ENCODE assay signal across 22 mouse cellular contexts in genomic region chr11:68905665-68906460, GRCm38 (mm10). TPM values are rescaled to one million over a fixed set of nuclear protein-coding genes. Genes with fewer than 3 reads are reported as not detected.
A peak's percentile ranks its signal among the peaks of the same experiment; 100 is the strongest.
DNase-seq lines count a peak whose midpoint lies in the region; ATAC-seq and TF ChIP-seq lines count a peak whose summit lies in the region.
"Had no signal": no experiment of that assay in that cellular context is flagged by ENCODE, and none has a peak within 500 bp of the region (broad histone marks: within the 10 kb centered on the region; RNA-seq: fewer than 3 reads in every experiment).

No protein-coding gene starts in this region.

- intact Hi-C loops in gastrocnemius, adult 2 months (cut with DNase I): loop anchor here (2.0 kb wide), 1 partner anchor 77 kb away; no protein-coding TSS in a partner anchor

- no peak for ATAC-seq in limb, embryonic 12.5 days (ENCODE audit: insufficient number of reproducible peaks, insufficient read depth, low FRiP score, low TSS enrichment, low read depth)
- no peak for ATAC-seq in limb, embryonic 14.5 days (ENCODE audit: low FRiP score, low read depth)
- ATAC-seq: forebrain, embryonic 15.5 days had no signal

- peak overlapping the region; percentile 41; the same call in 1 of the 2 replicates for H3K27ac ChIP-seq in gastrocnemius, adult 2 months
- H3K27ac ChIP-seq in limb, embryonic 12.5 days: peak overlapping the region; percentile 25; the same call in 1 of the 2 replicates
- no peak overlapping the region for H3K27ac ChIP-seq in limb, embryonic 10.5 days
- 0 out of 2 replicates have a peak overlapping the region, but pooled peaks have one; percentile 33 for H3K27ac ChIP-seq in limb, embryonic 14.5 days (replicated peaks; ENCODE audit: low read depth, low read length)
- H3K27ac ChIP-seq: forebrain, embryonic 15.5 days; liver, embryonic 14.5 days; neural tube, embryonic 12.5 days had no signal

- 91% methylated on average over 9 of the region's 9 CpGs for WGBS in limb, embryonic 12.5 days
- 91% methylated on average over 9 of the region's 9 CpGs for WGBS in limb, embryonic 10.5 days
- 82% methylated on average over 9 of the region's 9 CpGs for WGBS in limb, embryonic 14.5 days

- TF ChIP-seq POLR2A in limb, embryonic 14.5 days (IDR thresholded peaks at IDR 0.05; ENCODE audit: borderline replicate concordance, extremely low read depth, insufficient read depth, insufficient read length): no peak

- no peak for DNase-seq in gastrocnemius, adult 2 months
- DNase-seq in gastrocnemius, postnatal 4 days (ENCODE audit: low spot score in 2 of 2): no peak
- DNase-seq in limb, embryonic 10.5 days (ENCODE audit: low spot score): no peak
- DNase-seq in NIH3T3 (ENCODE audit: low read depth): peak; percentile 15
- no peak for DNase-seq in limb, embryonic 14.5 days (ENCODE audit: low spot score)
- no peak for DNase-seq in urinary bladder, postnatal 10 days (ENCODE audit: low spot score)
- no peak for DNase-seq in left cerebral cortex, adult 9 months (ENCODE audit: low spot score in 2 of 2)
- DNase-seq: cerebellum, adult 9-11 months; layer of hippocampus, adult 9-11 months; lung, postnatal 14 days; spleen, adult 18-20 months; thymus, postnatal 14 days had no signal

- H3K36me3 ChIP-seq in limb, embryonic 12.5 days: peaks cover 51% of the 10 kb centered on the region
- H3K36me3 ChIP-seq in limb, embryonic 10.5 days: peaks cover 53% of the 10 kb centered on the region
- H3K36me3 ChIP-seq in limb, embryonic 14.5 days (ENCODE audit: control insufficient read depth, insufficient read depth, low read length): peaks cover 39% of the 10 kb centered on the region

- peaks cover 7% of the 10 kb centered on the region; the same call in 1 of the 2 replicates for H3K4me1 ChIP-seq in limb, embryonic 12.5 days (replicated peaks)
- H3K4me1 ChIP-seq in limb, embryonic 10.5 days: peaks cover 18% of the 10 kb centered on the region
- peaks cover 4% of the 10 kb centered on the region; the same call in 1 of the 2 replicates for H3K4me1 ChIP-seq in limb, embryonic 14.5 days (ENCODE audit: control insufficient read depth, insufficient read depth, low read length)

- H3K9ac ChIP-seq in limb, embryonic 12.5 days (replicated peaks): no peak overlapping the region
- no peak overlapping the region for H3K9ac ChIP-seq in limb, embryonic 14.5 days (ENCODE audit: low read depth, low read length, severe bottlenecking)
- H3K9ac ChIP-seq: forebrain, embryonic 15.5 days; heart, embryonic 12.5 days; liver, embryonic 14.5 days; neural tube, embryonic 12.5 days; stomach, embryonic 15.5 days had no signal

- H3K27me3 ChIP-seq in limb, embryonic 12.5 days: no peaks in the 10 kb centered on the region
- no peaks in the 10 kb centered on the region for H3K27me3 ChIP-seq in limb, embryonic 10.5 days (ENCODE audit: low read depth, poor library complexity, severe bottlenecking)
- no peaks in the 10 kb centered on the region for H3K27me3 ChIP-seq in limb, embryonic 14.5 days (ENCODE audit: control insufficient read depth, insufficient read depth, low read length)
- H3K27me3 ChIP-seq: forebrain, embryonic 15.5 days; heart, embryonic 12.5 days; neural tube, embryonic 12.5 days; stomach, embryonic 15.5 days had no signal

- H3K4me3 ChIP-seq in gastrocnemius, adult 2 months: no peak overlapping the region
- no peak overlapping the region for H3K4me3 ChIP-seq in limb, embryonic 12.5 days (replicated peaks)
- no peak overlapping the region for H3K4me3 ChIP-seq in limb, embryonic 10.5 days
- no peak overlapping the region for H3K4me3 ChIP-seq in limb, embryonic 14.5 days (replicated peaks; ENCODE audit: low read length)
- H3K4me3 ChIP-seq: forebrain, embryonic 15.5 days; heart, embryonic 12.5 days; megakaryocyte, embryonic 14.5 days; neural tube, embryonic 12.5 days; stomach, embryonic 15.5 days had no signal

- no peak for TF ChIP-seq CTCF in gastrocnemius, adult 2 months (IDR thresholded peaks at IDR 0.05)

- H3K9me3 ChIP-seq in limb, embryonic 12.5 days: no peaks in the 10 kb centered on the region
- H3K9me3 ChIP-seq in limb, embryonic 10.5 days (replicated peaks): no peaks in the 10 kb centered on the region
- H3K9me3 ChIP-seq in limb, embryonic 14.5 days (ENCODE audit: control insufficient read depth, low read length): no peaks in the 10 kb centered on the region
- H3K9me3 ChIP-seq: forebrain, embryonic 15.5 days; heart, embryonic 12.5 days; megakaryocyte, embryonic 14.5 days; neural tube, embryonic 12.5 days; stomach, embryonic 15.5 days had no signal

- no peak overlapping the region for H3K4me2 ChIP-seq in limb, embryonic 12.5 days
- H3K4me2 ChIP-seq in limb, embryonic 14.5 days (replicated peaks; ENCODE audit: low read depth, low read length, severe bottlenecking): no peak overlapping the region
- H3K4me2 ChIP-seq: forebrain, embryonic 15.5 days; heart, embryonic 12.5 days; neural tube, embryonic 12.5 days; stomach, embryonic 15.5 days had no signal

RNA-seq across cellular contexts. Expression of gene Rpl26, which starts 4.5 kb away (rescaled TPM):
- 100 to 1,000 TPM; 606 to 729 TPM for total RNA-seq in gastrocnemius, adult 2 months (2021)
- total RNA-seq in gastrocnemius, postnatal 4 days (2021): 1,000 to 10,000 TPM; 1,219 to 1,338 TPM
- 1,086 and 1,101 TPM in 2 replicates for polyA plus RNA-seq in limb, embryonic 12.5 days (2016; fragmentation: Nextera tagmentation; extraction: Ambion mirVana)
- polyA plus RNA-seq in limb, embryonic 10.5 days (2016; fragmentation: Nextera tagmentation; extraction: Ambion mirVana): 1,058 and 1,266 TPM in 2 replicates
- polyA plus RNA-seq in limb, embryonic 14.5 days (2012; rRNA removed): 2,303 and 3,506 TPM in 2 replicates
- 1,158 and 1,230 TPM in 2 replicates for polyA plus RNA-seq in limb, embryonic 14.5 days (2014; fragmentation: Nextera tagmentation; extraction: Ambion mirVana)

RNA-seq across cellular contexts. Expression of gene Rnf222, which starts 17.5 kb away (rescaled TPM):
- not detected for total RNA-seq in gastrocnemius, adult 2 months (2021)
- under 1 TPM in 1 of 2 experiments, not detected in 1; 0.07 TPM for total RNA-seq in gastrocnemius, postnatal 4 days (2021)
- 0.05 TPM in 1 of 2 replicates, not detected in the other for polyA plus RNA-seq in limb, embryonic 12.5 days (2016; fragmentation: Nextera tagmentation; extraction: Ambion mirVana)
- 0.04 and 0.09 TPM in 2 replicates for polyA plus RNA-seq in limb, embryonic 10.5 days (2016; fragmentation: Nextera tagmentation; extraction: Ambion mirVana)
- polyA plus RNA-seq in limb, embryonic 14.5 days (2012; rRNA removed): 0.45 and 0.58 TPM in 2 replicates
- 0.32 and 0.89 TPM in 2 replicates for polyA plus RNA-seq in limb, embryonic 14.5 days (2014; fragmentation: Nextera tagmentation; extraction: Ambion mirVana)
- total RNA-seq: left cerebral cortex, postnatal 14 days had no signal
- polyA plus RNA-seq: forebrain, embryonic 15.5 days; hindbrain, embryonic 11.5 days; midbrain, postnatal 0 days had no signal

RNA-seq across cellular contexts. Expression of gene Odf4, which starts 21.0 kb away (rescaled TPM):
- total RNA-seq in gastrocnemius, adult 2 months (2021): not detected
- total RNA-seq in gastrocnemius, postnatal 4 days (2021): not detected
- polyA plus RNA-seq in limb, embryonic 12.5 days (2016; fragmentation: Nextera tagmentation; extraction: Ambion mirVana): not detected in 2 replicates
- not detected in 2 replicates for polyA plus RNA-seq in limb, embryonic 10.5 days (2016; fragmentation: Nextera tagmentation; extraction: Ambion mirVana)
- 0.09 TPM in 1 of 2 replicates, not detected in the other for polyA plus RNA-seq in limb, embryonic 14.5 days (2012; rRNA removed)
- polyA plus RNA-seq in limb, embryonic 14.5 days (2014; fragmentation: Nextera tagmentation; extraction: Ambion mirVana): not detected in 2 replicates
- polyA plus RNA-seq: heart, embryonic 12.5 days; liver, embryonic 14.5 days; neural tube, embryonic 12.5 days; stomach, embryonic 15.5 days had no signal

RNA-seq across cellular contexts. Expression of gene Ndel1, which starts 34.2 kb away (rescaled TPM):
- total RNA-seq in gastrocnemius, adult 2 months (2021): 10 to 100 TPM; 82.3 to 82.4 TPM
- total RNA-seq in gastrocnemius, postnatal 4 days (2021): 10 to 100 TPM; 76.4 to 86.4 TPM
- 69.5 and 74.7 TPM in 2 replicates for polyA plus RNA-seq in limb, embryonic 12.5 days (2016; fragmentation: Nextera tagmentation; extraction: Ambion mirVana)
- polyA plus RNA-seq in limb, embryonic 10.5 days (2016; fragmentation: Nextera tagmentation; extraction: Ambion mirVana): 52.6 and 61.8 TPM in 2 replicates
- 85.7 and 117 TPM in 2 replicates for polyA plus RNA-seq in limb, embryonic 14.5 days (2012; rRNA removed)
- 91.8 and 96.2 TPM in 2 replicates for polyA plus RNA-seq in limb, embryonic 14.5 days (2014; fragmentation: Nextera tagmentation; extraction: Ambion mirVana)

RNA-seq across cellular contexts. Expression of gene Arhgef15, which starts 51.4 kb away (rescaled TPM):
- 1 to 10 TPM; 5.9 to 9.7 TPM for total RNA-seq in gastrocnemius, adult 2 months (2021)
- 10 to 100 TPM; 16.9 to 19.0 TPM for total RNA-seq in gastrocnemius, postnatal 4 days (2021)
- polyA plus RNA-seq in limb, embryonic 12.5 days (2016; fragmentation: Nextera tagmentation; extraction: Ambion mirVana): 6.1 and 7.0 TPM in 2 replicates
- 8.0 and 9.0 TPM in 2 replicates for polyA plus RNA-seq in limb, embryonic 10.5 days (2016; fragmentation: Nextera tagmentation; extraction: Ambion mirVana)
- 12.3 and 23.7 TPM in 2 replicates for polyA plus RNA-seq in limb, embryonic 14.5 days (2012; rRNA removed)
- polyA plus RNA-seq in limb, embryonic 14.5 days (2014; fragmentation: Nextera tagmentation; extraction: Ambion mirVana): 5.3 and 6.6 TPM in 2 replicates
